Mouse (Mus musculus) kidney, postnatal 0 days (tissue): Measurements from ENCODE around the gene Adcyap1r1. TPM values are rescaled to one million over a fixed set of nuclear protein-coding genes. Genes with fewer than 3 reads are reported as not detected.

ENCODE experiments used
- ATAC-seq: fragments of 200-750 bp; cut with Nextera tagmentation; replicated peaks from 2 replicates; pipeline ENCODE4 v1.8.0; 2017; ENCODE audit warnings: low read depth, moderate number of reproducible peaks, moderate TSS enrichment, moderate library complexity; ENCODE audit not compliant: low FRiP score
- DNase-seq: peaks from one replicate; pipeline ENCODE4 v3.0.0-alpha.2; 2016; ENCODE audit warnings: low spot score
- H3K27ac ChIP-seq: fragments of 300-500 bp; sonication (generic); 2 replicates; pipeline ENCODE4 v1.5.1; 2014; ENCODE audit warnings: mild to moderate bottlenecking
- H3K27me3 ChIP-seq: fragments of 300-500 bp; sonication (generic); 2 replicates; pipeline ENCODE4 v1.6.1; 2014; ENCODE audit warnings: low read length, mixed read lengths; ENCODE audit not compliant: insufficient read depth
- H3K36me3 ChIP-seq: fragments of 300-500 bp; sonication (generic); 2 replicates; pipeline ENCODE4 v1.6.1; 2014; ENCODE audit warnings: low read length, mixed read lengths; ENCODE audit not compliant: insufficient read depth
- H3K4me1 ChIP-seq: fragments of 300-500 bp; sonication (generic); replicated peaks from 2 replicates; pipeline ENCODE4 v1.6.1; 2014; ENCODE audit warnings: antibody characterized with exemption, low read length, mixed read lengths; ENCODE audit not compliant: insufficient read depth
- H3K4me2 ChIP-seq: fragments of 300-500 bp; sonication (generic); 2 replicates; pipeline ENCODE4 v1.6.1; 2014; ENCODE audit warnings: mild to moderate bottlenecking, low read length, moderate library complexity, mixed read lengths
- H3K4me3 ChIP-seq: fragments of 300-500 bp; sonication (generic); replicated peaks from 2 replicates; pipeline ENCODE4 v1.5.1; 2014; ENCODE audit warnings: low read depth, low read length
- H3K9ac ChIP-seq: fragments of 300-500 bp; sonication (generic); 2 replicates; pipeline ENCODE4 v1.6.1; 2014; ENCODE audit warnings: low read depth, low read length
- H3K9me3 ChIP-seq: fragments of 300-500 bp; sonication (generic); replicated peaks from 2 replicates; pipeline ENCODE4 v1.6.1; 2016; ENCODE audit warnings: low read length, inconsistent platforms, mixed read lengths
- CTCF ChIP-seq: IDR thresholded peaks from 2 replicates; pipeline ENCODE4 v1.5.1; 2016; ENCODE audit warnings: antibody characterized with exemption, low read depth, mild to moderate bottlenecking, moderate library complexity
- WGBS: fragments of 180-500 bp; shearing (Covaris S2); extraction: QIAGEN DNeasy Blood & Tissue Kit; methylation state at CpG from one replicate; pipeline ENCODE4 v1.1.7; 2014; 5-methylcytosine and 5-hydroxymethylcytosine counted together
- polyA plus RNA-seq: library from polyadenylated mRNA; unstranded; fragments of >200 nt; fragmentation: Nextera tagmentation; extraction: Ambion mirVana; gene quantifications from 2 replicates; pipeline ENCODE4 v1.2.1, GENCODE M21; 2015

The Adcyap1r1 gene
- polyA plus RNA-seq, 1 experiment from 2014 or later = 1.2 TPM

GRCm38 (mm10) chr6:55432121-55432520 lies 19.7 kb upstream of the Adcyap1r1 start:
- TF ChIP-seq CTCF = no peak
- Histone ChIP-seq H3K4me3 (no peak overlapping the region), H3K9ac (no peak overlapping the region), H3K4me2 (no peak overlapping the region), H3K27ac (no peak overlapping the region), H3K27me3 (no peaks in the 10 kb centered on the region), H3K36me3 (no peaks in the 10 kb centered on the region), H3K9me3 (no peaks in the 10 kb centered on the region), H3K4me1 (no peaks in the 10 kb centered on the region)
- no peak for ATAC-seq
- peak; percentile 47 for DNase-seq

GRCm38 (mm10) chr6:55434360-55434759 lies 17.4 kb upstream of the Adcyap1r1 start:
- no peaks in the 10 kb centered on the region for H3K4me1 ChIP-seq

DNA sequence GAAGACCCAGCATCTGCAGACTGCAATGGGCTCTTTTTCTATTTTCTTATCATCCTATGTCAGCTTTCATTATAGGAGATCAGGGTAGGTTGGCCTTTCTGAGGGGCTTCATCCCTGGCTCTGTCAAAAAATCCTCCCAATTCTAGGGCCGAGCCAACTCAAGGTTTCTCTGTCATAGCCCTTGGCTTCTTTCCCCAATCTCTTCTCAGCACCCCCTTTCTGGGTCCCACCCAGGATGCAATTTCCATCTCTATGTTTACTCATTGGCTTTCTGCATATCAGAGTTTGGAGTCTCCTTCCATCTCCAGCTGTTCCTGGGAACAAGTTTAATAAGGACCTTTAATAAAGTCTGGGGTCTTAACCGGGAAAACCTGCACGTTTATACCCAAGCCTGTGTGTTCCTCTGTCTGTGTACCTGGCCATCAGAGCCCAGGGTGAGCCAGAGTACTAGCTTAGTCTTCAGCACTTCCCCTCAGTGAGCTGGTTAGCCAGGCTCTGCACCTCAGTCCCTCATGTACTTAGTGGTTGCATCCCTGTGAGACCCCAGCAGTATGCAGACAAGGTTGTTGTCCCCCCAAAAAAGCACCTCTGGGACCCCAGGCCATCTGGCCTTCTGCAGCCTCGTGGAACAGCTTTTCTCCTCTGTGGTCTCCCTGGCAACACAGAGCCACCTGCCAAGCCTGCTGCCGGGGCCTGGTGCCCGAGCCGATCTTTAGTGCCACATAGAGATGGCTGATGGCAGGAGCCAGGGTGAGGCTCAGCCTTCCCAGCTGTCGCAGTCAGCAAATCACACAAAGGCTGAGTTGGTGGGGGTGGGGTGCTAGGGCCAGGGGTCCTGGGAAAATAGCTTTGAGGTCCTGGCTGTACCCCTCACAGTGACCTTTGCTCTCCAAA lies 16.3 kb upstream of the Adcyap1r1 start:
- Histone ChIP-seq H3K9ac (no peak overlapping the region), H3K4me3 (no peak overlapping the region), H3K36me3 (no peaks in the 10 kb centered on the region), H3K9me3 (no peaks in the 10 kb centered on the region), H3K4me1 (no peaks in the 10 kb centered on the region), H3K27ac (no peak overlapping the region), H3K4me2 (no peak overlapping the region), H3K27me3 (no peaks in the 10 kb centered on the region)
- no peak for DNase-seq
- no peak for TF ChIP-seq CTCF
- 57% methylated on average over 8 of the region's 8 CpGs for WGBS
- ATAC-seq = no peak

More at GRCm38 (mm10) chr6:55434360-55434759, 17.4 kb upstream of the Adcyap1r1 start:
- no peaks in the 10 kb centered on the region for H3K27me3 ChIP-seq
- no peaks in the 10 kb centered on the region for H3K9me3 ChIP-seq
- TF ChIP-seq CTCF = no peak
- no peak overlapping the region for H3K4me3 ChIP-seq
- DNase-seq = peak; percentile 79
- peak; percentile 72 for ATAC-seq
- H3K27ac ChIP-seq = no peak overlapping the region
- no peak overlapping the region for H3K4me2 ChIP-seq
- no peak overlapping the region for H3K9ac ChIP-seq
- no peaks in the 10 kb centered on the region for H3K36me3 ChIP-seq
- 19% methylated on average over 3 of the region's 3 CpGs for WGBS

DNA sequence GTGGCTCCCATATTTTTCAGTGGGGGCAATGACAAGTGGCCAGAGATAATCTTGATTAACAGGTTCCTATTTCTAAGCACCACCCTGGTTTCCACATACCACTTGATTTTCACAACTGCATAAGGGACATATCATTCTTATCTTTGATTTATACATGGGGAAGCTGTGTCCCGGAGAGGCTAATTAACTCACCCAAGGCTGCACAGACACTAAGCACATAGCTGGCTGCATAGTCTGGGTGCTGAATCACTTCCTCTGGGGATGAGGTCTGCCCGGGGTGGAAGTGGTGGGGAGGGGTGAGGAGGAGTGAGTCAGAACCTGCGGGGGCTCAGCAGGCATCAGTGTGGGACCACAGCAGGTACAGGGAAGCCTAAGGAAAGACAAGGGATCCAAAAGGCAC lies 13.9 kb upstream of the Adcyap1r1 start:
- Histone ChIP-seq H3K4me2 (no peak overlapping the region), H3K9ac (no peak overlapping the region), H3K27ac (no peak overlapping the region), H3K4me1 (no peaks in the 10 kb centered on the region), H3K4me3 (no peak overlapping the region), H3K9me3 (no peaks in the 10 kb centered on the region), H3K36me3 (no peaks in the 10 kb centered on the region), H3K27me3 (no peaks in the 10 kb centered on the region)
- no peak for TF ChIP-seq CTCF
- 32% methylated on average over 3 of the region's 3 CpGs for WGBS
- no peak for DNase-seq
- no peak for ATAC-seq

DNA sequence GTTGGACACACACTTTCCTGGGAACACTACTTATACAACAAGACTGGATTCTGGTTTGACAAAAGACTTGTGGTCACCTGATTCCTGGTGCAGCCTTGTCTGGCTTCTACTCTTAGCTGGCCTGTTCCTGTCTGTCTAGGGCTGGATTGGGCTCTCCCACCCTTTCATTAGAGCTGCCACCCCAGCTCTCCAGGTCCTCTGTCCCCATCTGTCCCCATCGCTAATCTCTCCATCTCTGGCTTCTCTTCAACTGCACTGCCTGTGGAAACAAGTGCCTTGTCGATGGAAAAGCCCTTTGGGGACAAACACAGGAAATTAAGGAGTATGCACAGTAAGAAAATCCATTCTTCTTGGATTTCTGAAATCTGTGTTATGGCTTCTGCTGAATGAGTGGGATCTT lies 12.9 kb upstream of the Adcyap1r1 start:
- 54% methylated on average over 2 of the region's 2 CpGs for WGBS
- no peaks in the 10 kb centered on the region for H3K4me1 ChIP-seq
- H3K4me3 ChIP-seq = no peak overlapping the region
- no peak overlapping the region for H3K9ac ChIP-seq
- H3K27me3 ChIP-seq = no peaks in the 10 kb centered on the region
- TF ChIP-seq CTCF = no peak
- DNase-seq (no peak), ATAC-seq (no peak)
- H3K9me3 ChIP-seq = no peaks in the 10 kb centered on the region
- H3K36me3 ChIP-seq = no peaks in the 10 kb centered on the region
- no peak overlapping the region for H3K4me2 ChIP-seq
- no peak overlapping the region for H3K27ac ChIP-seq

GRCm38 (mm10) chr6:55443927-55444688 lies 7.7 kb upstream of the Adcyap1r1 start:
- DNase-seq (no peak), ATAC-seq (no peak)
- no peaks in the 10 kb centered on the region for H3K4me1 ChIP-seq
- H3K27me3 ChIP-seq = no peaks in the 10 kb centered on the region
- H3K36me3 ChIP-seq = no peaks in the 10 kb centered on the region
- WGBS = 31% methylated on average over 2 of the region's 2 CpGs
- TF ChIP-seq CTCF = no peak
- H3K27ac ChIP-seq = no peak overlapping the region
- H3K4me3 ChIP-seq = no peak overlapping the region
- no peaks in the 10 kb centered on the region for H3K9me3 ChIP-seq
- no peak overlapping the region for H3K9ac ChIP-seq
- no peak overlapping the region for H3K4me2 ChIP-seq
